Mouse (Mus musculus): Measurements from ENCODE around the gene Jmjd7. TPM values are rescaled to one million over a fixed set of nuclear protein-coding genes. Genes with fewer than 3 reads are reported as not detected.

The Jmjd7 gene
- polyA plus RNA-seq (2012; rRNA removed) = 8.9 and 9.0 TPM in 2 replicates

GRCm38 (mm10) chr2:120026984-120027949, at the start of gene Jmjd7, which contains the start of gene Gm28042:
Gene Jmjd7, plus strand, starts transcription at chr2:120027483.
Gene Gm28042, plus strand, starts transcription at chr2:120027493.
- H3K36me3 ChIP-seq (ENCODE audit: control insufficient read depth, insufficient read depth, low read length) = no peaks in the 10 kb centered on the region
- DNase-seq = peak; percentile 94
- peak; percentile 72 for TF ChIP-seq POLR2A (IDR thresholded peaks at IDR 0.05; ENCODE audit: low read depth, low read length)
- no peak for TF ChIP-seq CTCF (conservative IDR thresholded peaks at IDR 0.05; ENCODE audit: insufficient read depth, insufficient read length, low read depth, low read length)
- H3K27ac ChIP-seq (ENCODE audit: insufficient read depth, low read depth, low read length) = peak within 1 kb of the TSS; percentile 90
- peaks cover 10% of the 10 kb centered on the region; the same call in 1 of the 2 replicates for H3K4me1 ChIP-seq (ENCODE audit: control insufficient read depth, insufficient read depth, low read length)
- 5% methylated on average over 50 of the region's 50 CpGs for WGBS
- peak within 1 kb of the TSS; percentile 98 for H3K4me3 ChIP-seq (ENCODE audit: insufficient read depth, low read depth, low read length)
- no peaks in the 10 kb centered on the region for H3K27me3 ChIP-seq (replicated peaks; ENCODE audit: control insufficient read depth, insufficient read depth, low read length)

DNA sequence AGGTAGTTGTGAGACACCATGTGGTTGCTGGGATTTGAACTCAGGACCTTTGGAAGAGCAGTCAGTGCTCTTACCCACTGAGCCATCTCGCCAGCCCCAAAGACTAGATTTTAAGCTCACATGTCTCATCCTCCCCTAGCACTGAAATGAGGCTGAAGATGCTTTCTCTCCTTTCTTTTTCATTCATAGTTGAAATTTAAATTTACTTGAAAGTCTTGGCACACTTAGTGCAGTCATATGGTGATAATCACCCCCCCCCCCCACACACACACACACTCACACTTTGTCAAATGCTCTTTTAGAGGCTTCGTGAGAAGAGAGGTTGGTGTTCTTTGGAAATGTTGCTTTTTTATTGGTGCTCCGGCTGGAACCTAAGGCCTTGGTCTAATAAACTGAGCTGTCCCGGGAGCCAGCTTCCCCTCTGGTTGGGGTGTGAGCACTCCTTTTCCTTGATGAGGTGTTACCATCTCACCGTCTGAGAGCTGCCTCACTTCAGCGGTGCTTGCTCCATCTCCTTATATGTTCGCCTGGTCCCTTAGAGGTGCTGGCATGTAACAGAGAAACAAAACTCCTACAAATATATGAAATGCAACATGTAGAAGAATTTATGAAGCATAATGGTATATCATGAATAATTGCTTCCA, 46.8 kb upstream of the Jmjd7 start:
- TF ChIP-seq CTCF (conservative IDR thresholded peaks at IDR 0.05; ENCODE audit: insufficient read depth, insufficient read length, low read depth, low read length) = no peak
- no peak for TF ChIP-seq POLR2A (IDR thresholded peaks at IDR 0.05; ENCODE audit: low read depth, low read length)
- Histone ChIP-seq H3K4me3 (ENCODE audit: insufficient read depth, low read depth, low read length) (no peak overlapping the region), H3K4me1 (ENCODE audit: control insufficient read depth, insufficient read depth, low read length) (no peaks in the 10 kb centered on the region; the same call in 1 of the 2 replicates), H3K36me3 (ENCODE audit: control insufficient read depth, insufficient read depth, low read length) (no peaks in the 10 kb centered on the region), H3K27me3 (replicated peaks; ENCODE audit: control insufficient read depth, insufficient read depth, low read length) (no peaks in the 10 kb centered on the region), H3K27ac (ENCODE audit: insufficient read depth, low read depth, low read length) (no peak overlapping the region)
- no peak for DNase-seq
- WGBS = 84% methylated on average over 7 of the region's 7 CpGs

DNA sequence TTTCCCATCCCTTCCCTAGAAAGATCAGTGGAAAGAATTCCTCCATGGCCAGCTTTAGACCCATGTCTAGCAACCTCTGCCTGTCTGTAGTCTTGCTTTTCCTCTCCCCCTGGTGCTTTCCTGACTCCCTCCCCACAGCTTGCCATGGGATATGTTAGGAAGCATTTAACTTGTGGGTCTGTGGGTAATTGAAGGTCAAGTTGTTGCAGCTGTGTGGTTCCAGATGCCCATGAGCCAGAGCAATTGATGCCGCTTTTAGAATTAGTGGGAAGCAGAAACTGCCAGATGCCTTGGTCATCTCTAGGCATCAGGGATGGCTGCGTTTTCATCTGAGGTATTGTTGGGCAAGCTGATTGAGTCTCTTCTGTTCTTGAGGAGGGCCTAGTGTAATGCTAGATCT, 45.7 kb upstream of the Jmjd7 start:
- no peaks in the 10 kb centered on the region; the same call in 1 of the 2 replicates for H3K4me1 ChIP-seq (ENCODE audit: control insufficient read depth, insufficient read depth, low read length)
- H3K27ac ChIP-seq (ENCODE audit: insufficient read depth, low read depth, low read length) = no peak overlapping the region
- H3K27me3 ChIP-seq (replicated peaks; ENCODE audit: control insufficient read depth, insufficient read depth, low read length) = no peaks in the 10 kb centered on the region
- H3K36me3 ChIP-seq (ENCODE audit: control insufficient read depth, insufficient read depth, low read length) = no peaks in the 10 kb centered on the region
- no peak overlapping the region for H3K4me3 ChIP-seq (ENCODE audit: insufficient read depth, low read depth, low read length)
- TF ChIP-seq POLR2A (IDR thresholded peaks at IDR 0.05; ENCODE audit: low read depth, low read length) (no peak), CTCF (conservative IDR thresholded peaks at IDR 0.05; ENCODE audit: insufficient read depth, insufficient read length, low read depth, low read length) (no peak)
- WGBS = 81% methylated on average over 2 of the region's 2 CpGs
- no peak for DNase-seq

GRCm38 (mm10) chr2:119985871-119986270, 41.4 kb upstream of the Jmjd7 start:
- H3K4me1 ChIP-seq (ENCODE audit: control insufficient read depth, insufficient read depth, low read length) = peaks cover 8% of the 10 kb centered on the region; the same call in 1 of the 2 replicates
- H3K27me3 ChIP-seq (replicated peaks; ENCODE audit: control insufficient read depth, insufficient read depth, low read length) = no peaks in the 10 kb centered on the region
- H3K4me3 ChIP-seq (ENCODE audit: insufficient read depth, low read depth, low read length) = no peak overlapping the region
- DNase-seq = no peak
- 82% methylated on average over 8 of the region's 8 CpGs for WGBS
- no peaks in the 10 kb centered on the region for H3K36me3 ChIP-seq (ENCODE audit: control insufficient read depth, insufficient read depth, low read length)
- TF ChIP-seq CTCF (conservative IDR thresholded peaks at IDR 0.05; ENCODE audit: insufficient read depth, insufficient read length, low read depth, low read length) = no peak
- TF ChIP-seq POLR2A (IDR thresholded peaks at IDR 0.05; ENCODE audit: low read depth, low read length) = no peak
- no peak overlapping the region for H3K27ac ChIP-seq (ENCODE audit: insufficient read depth, low read depth, low read length)

GRCm38 (mm10) chr2:119986369-119986768, 40.9 kb upstream of the Jmjd7 start:
- H3K27ac ChIP-seq (ENCODE audit: insufficient read depth, low read depth, low read length) = no peak overlapping the region
- H3K4me1 ChIP-seq (ENCODE audit: control insufficient read depth, insufficient read depth, low read length) = peaks cover 8% of the 10 kb centered on the region; the same call in 1 of the 2 replicates
- no peaks in the 10 kb centered on the region for H3K36me3 ChIP-seq (ENCODE audit: control insufficient read depth, insufficient read depth, low read length)
- no peak for TF ChIP-seq CTCF (conservative IDR thresholded peaks at IDR 0.05; ENCODE audit: insufficient read depth, insufficient read length, low read depth, low read length)
- no peak for TF ChIP-seq POLR2A (IDR thresholded peaks at IDR 0.05; ENCODE audit: low read depth, low read length)
- DNase-seq = no peak
- 82% methylated on average over 6 of the region's 6 CpGs for WGBS
- H3K27me3 ChIP-seq (replicated peaks; ENCODE audit: control insufficient read depth, insufficient read depth, low read length) = no peaks in the 10 kb centered on the region
- no peak overlapping the region for H3K4me3 ChIP-seq (ENCODE audit: insufficient read depth, low read depth, low read length)

DNA sequence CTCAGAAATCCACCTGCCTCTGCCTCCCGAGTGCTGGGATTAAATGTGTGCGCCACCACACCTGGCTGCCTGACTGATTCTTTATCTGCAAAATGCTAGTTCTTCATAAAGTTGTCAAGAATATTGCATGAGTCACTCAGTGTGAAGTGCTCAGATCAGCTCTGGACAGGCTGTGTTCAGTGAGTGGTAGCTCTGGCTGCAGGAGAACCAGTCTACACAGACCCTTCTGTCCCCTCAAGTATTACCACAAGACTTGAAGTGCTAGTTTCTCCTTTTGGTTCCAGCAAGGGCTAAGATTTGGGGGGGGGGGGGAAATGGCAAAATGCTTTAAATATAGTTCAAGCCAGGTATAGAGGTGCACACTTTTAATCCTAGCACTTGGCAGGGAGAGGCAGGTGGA, 39.8 kb upstream of the Jmjd7 start:
- peaks cover 8% of the 10 kb centered on the region; the same call in 1 of the 2 replicates for H3K4me1 ChIP-seq (ENCODE audit: control insufficient read depth, insufficient read depth, low read length)
- no peaks in the 10 kb centered on the region for H3K36me3 ChIP-seq (ENCODE audit: control insufficient read depth, insufficient read depth, low read length)
- no peak overlapping the region for H3K27ac ChIP-seq (ENCODE audit: insufficient read depth, low read depth, low read length)
- no peak for DNase-seq
- H3K4me3 ChIP-seq (ENCODE audit: insufficient read depth, low read depth, low read length) = no peak overlapping the region
- H3K27me3 ChIP-seq (replicated peaks; ENCODE audit: control insufficient read depth, insufficient read depth, low read length) = no peaks in the 10 kb centered on the region
- WGBS = 97% methylated on average over 2 of the region's 2 CpGs
- TF ChIP-seq POLR2A (IDR thresholded peaks at IDR 0.05; ENCODE audit: low read depth, low read length) = no peak
- no peak for TF ChIP-seq CTCF (conservative IDR thresholded peaks at IDR 0.05; ENCODE audit: insufficient read depth, insufficient read length, low read depth, low read length)
